Mouse (Mus musculus) CH12.LX (cell line): ENCODE results near the gene Pvr. TPM values are rescaled to one million over a fixed set of nuclear protein-coding genes. Genes with fewer than 3 reads are reported as not detected.

Experiments used
- DNase-seq: peaks from one replicate; pipeline ENCODE4 v3.0.0-alpha.2; 2013; ENCODE audit errors: extremely low read depth
- H3K27ac ChIP-seq: 2 replicates; pipeline ENCODE4 v1.5.1; 2012; ENCODE audit warnings: low read depth, mild to moderate bottlenecking, control low read depth, moderate library complexity; ENCODE audit not compliant: insufficient read depth
- H3K27me3 ChIP-seq: replicated peaks from 2 replicates; pipeline ENCODE3; 2012; ENCODE audit warnings: inconsistent platforms
- H3K36me3 ChIP-seq, 2 experiments: replicated peaks in 1 of 2; 2 replicates each; pipeline versions ENCODE3 to v1.6.1; 2012; ENCODE audit warnings: inconsistent platforms in 1 of 2, low read length in 1 of 2, mild to moderate bottlenecking in 1 of 2, mixed read lengths in 1 of 2, moderate library complexity in 1 of 2; ENCODE audit not compliant: control insufficient read depth in 1 of 2, insufficient read depth in 1 of 2
- H3K4me1 ChIP-seq, 2 experiments: 2 replicates each; pipeline ENCODE4 v1.6.1; 2012; ENCODE audit warnings: inconsistent platforms in 1 of 2, moderate library complexity in 1 of 2; ENCODE audit not compliant: insufficient read depth in 2 of 2, control insufficient read depth in 1 of 2
- H3K4me2 ChIP-seq: 2 replicates; pipeline ENCODE4 v1.6.1; 2012; ENCODE audit warnings: low read depth, mild to moderate bottlenecking, control low read depth; ENCODE audit not compliant: poor library complexity, insufficient read depth, severe bottlenecking
- H3K4me3 ChIP-seq, 3 experiments: fragments of 150-350 bp in 1 of 3; sonication (generic) in 1 of 3; replicated peaks in 1 of 3; 2 replicates each; pipeline versions ENCODE3 to v1.5.1; 2011 to 2012; ENCODE audit warnings: low read depth in 2 of 3, low read length in 2 of 3, mild to moderate bottlenecking in 2 of 3, moderate library complexity in 2 of 3, control low read depth in 1 of 3, improper control_type of control experiment in 1 of 3, inconsistent platforms in 1 of 3, mixed read lengths in 1 of 3; ENCODE audit not compliant: poor library complexity in 1 of 3
- H3K79me2 ChIP-seq: replicated peaks from 2 replicates; pipeline ENCODE4 v1.6.1; 2012; ENCODE audit warnings: mild to moderate bottlenecking, moderate library complexity; ENCODE audit not compliant: control insufficient read depth, poor library complexity, insufficient read depth, severe bottlenecking; ENCODE audit errors: extremely low read depth
- H3K9ac ChIP-seq: 2 replicates; pipeline ENCODE4 v1.6.1; 2012; ENCODE audit warnings: low read depth, mild to moderate bottlenecking, control low read depth, moderate library complexity; ENCODE audit not compliant: insufficient read depth
- H3K9me3 ChIP-seq: replicated peaks from 2 replicates; pipeline ENCODE3; 2012; ENCODE audit warnings: low read length, inconsistent platforms, mixed read lengths
- BHLHE40 ChIP-seq: IDR thresholded peaks from 2 replicates; pipeline ENCODE4 v1.6.1; 2011; ENCODE audit warnings: mild to moderate bottlenecking, low read depth, low read length, improper control_type of control experiment
- CHD1 ChIP-seq: IDR thresholded peaks from 2 replicates; pipeline ENCODE4 v1.6.1; 2012; ENCODE audit warnings: low read depth, low read length, improper control_type of control experiment, inconsistent platforms
- CHD2 ChIP-seq: IDR thresholded peaks from 2 replicates; pipeline ENCODE4 v1.6.1; 2011; ENCODE audit warnings: low read length, improper control_type of control experiment
- ELF1 ChIP-seq: IDR thresholded peaks from 2 replicates; pipeline ENCODE4 v1.6.1; 2014; ENCODE audit warnings: low read depth, mild to moderate bottlenecking, inconsistent platforms, low read length, improper control_type of control experiment
- ETS1 ChIP-seq: conservative IDR thresholded peaks from 2 replicates; pipeline ENCODE4 v1.6.1; 2012; ENCODE audit warnings: low read depth, mild to moderate bottlenecking, inconsistent platforms, low read length, improper control_type of control experiment, moderate library complexity
- GABPA ChIP-seq: IDR thresholded peaks from 2 replicates; pipeline ENCODE4 v1.6.1; 2012; ENCODE audit warnings: low read depth, low read length, improper control_type of control experiment, inconsistent platforms; ENCODE audit not compliant: insufficient replicate concordance
- JUN ChIP-seq: IDR thresholded peaks from 2 replicates; pipeline ENCODE4 v1.6.1; 2011; ENCODE audit warnings: low read depth, mild to moderate bottlenecking, low read length, improper control_type of control experiment, moderate library complexity; ENCODE audit not compliant: insufficient read depth
- MAFK ChIP-seq: IDR thresholded peaks from 2 replicates; pipeline ENCODE4 v1.6.1; 2011; ENCODE audit warnings: low read length, improper control_type of control experiment; ENCODE audit not compliant: insufficient replicate concordance
- MAZ ChIP-seq: IDR thresholded peaks from 2 replicates; pipeline ENCODE4 v1.6.1; 2012; ENCODE audit warnings: low read depth, mild to moderate bottlenecking, inconsistent platforms, low read length, improper control_type of control experiment, moderate library complexity
- MEF2A ChIP-seq: IDR thresholded peaks from 2 replicates; pipeline ENCODE4 v1.6.1; 2014; ENCODE audit warnings: low read depth, mild to moderate bottlenecking, inconsistent platforms, low read length, improper control_type of control experiment, borderline replicate concordance
- MYC ChIP-seq: IDR thresholded peaks from 2 replicates; pipeline ENCODE4 v1.6.1; 2011; ENCODE audit warnings: low read depth, mild to moderate bottlenecking, improper control_type of control experiment, low read length
- PAX5 ChIP-seq: IDR thresholded peaks from 2 replicates; pipeline ENCODE4 v1.6.1; 2012; ENCODE audit warnings: low read length, inconsistent platforms, mixed read lengths
- SIN3A ChIP-seq: IDR thresholded peaks from 2 replicates; pipeline ENCODE4 v1.6.1; 2012; ENCODE audit warnings: low read length, improper control_type of control experiment, inconsistent platforms
- SMC3 ChIP-seq: IDR thresholded peaks from 2 replicates; pipeline ENCODE4 v1.6.1; 2011; ENCODE audit warnings: low read depth, low read length, improper control_type of control experiment
- TCF12 ChIP-seq: IDR thresholded peaks from 2 replicates; pipeline ENCODE4 v1.6.1; 2014; ENCODE audit warnings: low read depth, mild to moderate bottlenecking, inconsistent platforms, low read length, improper control_type of control experiment
- USF2 ChIP-seq: conservative IDR thresholded peaks from 2 replicates; pipeline ENCODE4 v1.6.1; 2011; ENCODE audit warnings: low read depth, low read length, improper control_type of control experiment
- ZKSCAN1 ChIP-seq: IDR thresholded peaks from 2 replicates; pipeline ENCODE4 v1.6.1; 2012; ENCODE audit warnings: low read depth, inconsistent platforms, low read length, improper control_type of control experiment, borderline replicate concordance
- ZMIZ1 ChIP-seq: IDR thresholded peaks from 2 replicates; pipeline ENCODE4 v1.6.1; 2012; ENCODE audit warnings: low read depth, mild to moderate bottlenecking, inconsistent platforms, low read length, improper control_type of control experiment
- dilution Hi-C: fragments of 300-500 bp; cut with MboI; formaldehyde crosslinking; loops from 2 replicates; pipeline ENCODE4 v1.14.3; 2020; ENCODE audit warnings: low sequenced_read_pairs; ENCODE audit not compliant: extremely low pct_unique_long_range_greater_than_20kb, extremely low pct_ligation_motif_present
- in situ Hi-C: fragments of 300-500 bp; cut with MboI; formaldehyde crosslinking; loops from 3 replicates; pipeline ENCODE4 v1.14.3; 2019; ENCODE audit warnings: low sequenced_read_pairs, low pct_ligation_motif_present, low pct_unique_long_range_greater_than_20kb, mixed read lengths
- polyA plus RNA-seq: library from polyadenylated mRNA; unstranded; fragments of >175 nt; gene quantifications from 2 replicates; pipeline ENCODE4 v1.2.1, GENCODE M21; 2012; ENCODE audit warnings: low read depth; ENCODE audit not compliant: insufficient read length
- total RNA-seq, 2 experiments: library from RNA; depleted of rRNA; stranded (reverse); fragments of 300-350 nt in 1 of 2; fragments of >200 nt in 1 of 2; gene quantifications; 2 replicates each; pipeline ENCODE4 v1.2.3; 2012 to 2014

Pvr gene
- total and polyA plus RNA-seq, 3 experiments: 12.7 to 15.0 (median 13.2) TPM

- in situ Hi-C loops: loop anchor here (5.0 kb wide), 1 partner anchor 50 kb away; no protein-coding TSS in a partner anchor
- no peak overlapping the region for H3K4me3 ChIP-seq
- TF ChIP-seq BHLHE40: no peak
- TF ChIP-seq USF2: no peak
- TF ChIP-seq CHD1: no peak
- TF ChIP-seq ZMIZ1: no peak
- no peak for TF ChIP-seq ELF1
- TF ChIP-seq MEF2A: no peak
- TF ChIP-seq SMC3: no peak
- no peak for TF ChIP-seq ETS1
- no peak for TF ChIP-seq TCF12
- no peak for TF ChIP-seq PAX5
- no peak for TF ChIP-seq MAFK
- no peak for TF ChIP-seq MAZ
- TF ChIP-seq GABPA: no peak
- no peak for TF ChIP-seq JUN
- no peak for TF ChIP-seq MYC
- no peak for TF ChIP-seq SIN3A
- TF ChIP-seq ZKSCAN1: no peak
- dilution Hi-C loops: no loop called here
- H3K27ac ChIP-seq: no peak overlapping the region
- no peaks in the 10 kb centered on the region for H3K27me3 ChIP-seq
- H3K4me2 ChIP-seq: no peak overlapping the region
- no peaks in the 10 kb centered on the region for H3K9me3 ChIP-seq
- H3K79me2 ChIP-seq: no peaks in the 10 kb centered on the region
- peaks cover 7 to 13% of the 10 kb centered on the region in 2 experiments for H3K4me1 ChIP-seq
- H3K36me3 ChIP-seq: no peaks in the 10 kb centered on the region
- no peak for DNase-seq
- no peak overlapping the region for H3K9ac ChIP-seq
Observed at GRCm38 (mm10) chr7:19926849-19927480, 6.0 kb upstream of the Pvr start.

- DNase-seq: no peak
- H3K9ac ChIP-seq: no peak overlapping the region
- H3K4me2 ChIP-seq: no peak overlapping the region
- in situ Hi-C loops (loop anchor here (5.0 kb wide), 1 partner anchor 48 kb away; no protein-coding TSS in a partner anchor), dilution Hi-C loops (no loop called here)
- H3K36me3 ChIP-seq: no peaks in the 10 kb centered on the region
- no peak overlapping the region for H3K27ac ChIP-seq
- no peaks in the 10 kb centered on the region for H3K9me3 ChIP-seq
- TF ChIP-seq TCF12 (no peak), SIN3A (no peak), BHLHE40 (no peak), ETS1 (no peak), CHD2 (no peak)
- H3K79me2 ChIP-seq: no peaks in the 10 kb centered on the region
- H3K4me1 ChIP-seq: peaks cover 7 to 17% of the 10 kb centered on the region in 2 experiments
- no peak overlapping the region for H3K4me3 ChIP-seq
- no peaks in the 10 kb centered on the region for H3K27me3 ChIP-seq
Observed at GRCm38 (mm10) chr7:19925376-19925775, 4.4 kb upstream of the Pvr start.
